Comparison of ENCODE assay signal across 17 mouse cellular contexts in the genomic region with DNA sequence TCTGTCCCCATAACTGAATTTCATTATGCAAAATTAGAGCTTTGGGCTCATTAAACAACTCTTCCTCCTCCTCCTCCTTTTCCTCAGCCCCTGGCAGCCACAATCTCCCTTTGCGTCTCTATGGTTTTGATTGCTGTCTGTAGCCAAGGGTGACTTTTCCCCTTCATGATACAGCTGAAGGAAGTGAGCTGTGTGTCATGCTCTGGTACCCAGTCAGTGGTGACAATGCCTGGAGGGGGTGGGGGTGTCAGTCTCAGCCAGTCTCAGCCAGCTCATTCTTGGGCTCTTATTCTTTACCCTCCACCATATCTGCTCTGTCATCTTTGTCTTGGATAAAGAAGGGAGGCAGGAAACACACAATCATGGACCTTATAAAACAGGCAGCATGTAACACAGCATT. TPM values are rescaled to one million over a fixed set of nuclear protein-coding genes. Genes with fewer than 3 reads are reported as not detected.
DNase-seq lines count a peak whose midpoint lies in the region; ATAC-seq lines count a peak whose summit lies in the region.
"Had no signal": no experiment of that assay in that cellular context is flagged by ENCODE, and none has a peak within 500 bp of the region (broad histone marks: within the 10 kb centered on the region; RNA-seq: fewer than 3 reads in every experiment).

No protein-coding gene starts in this region.

- no peak overlapping the region for H3K9ac ChIP-seq in forebrain, embryonic 14.5 days (ENCODE audit: low read length)
- H3K9ac ChIP-seq: embryonic facial prominence, embryonic 15.5 days; forebrain, embryonic 15.5 days; limb, embryonic 13.5 days; liver, postnatal 0 days had no signal

- intact Hi-C loops in heart, postnatal 14 days (cut with DNase I): no loop called here

- H3K4me3 ChIP-seq in forebrain, embryonic 14.5 days (ENCODE audit: low read depth, low read length): no peak overlapping the region
- H3K4me3 ChIP-seq: embryonic facial prominence, embryonic 15.5 days; forebrain, embryonic 15.5 days; heart, embryonic 10.5 days; limb, embryonic 13.5 days had no signal

- no peaks in the 10 kb centered on the region for H3K36me3 ChIP-seq in forebrain, embryonic 14.5 days (ENCODE audit: control insufficient read depth, insufficient read depth, low read length)
- H3K36me3 ChIP-seq: embryonic facial prominence, embryonic 15.5 days; forebrain, embryonic 15.5 days; heart, embryonic 10.5 days; limb, embryonic 13.5 days had no signal

- H3K4me1 ChIP-seq in forebrain, embryonic 14.5 days (ENCODE audit: control insufficient read depth, insufficient read depth, low read length): no peaks in the 10 kb centered on the region
- H3K4me1 ChIP-seq: forebrain, embryonic 15.5 days; limb, embryonic 13.5 days had no signal

- no peak overlapping the region for H3K4me2 ChIP-seq in forebrain, embryonic 14.5 days (ENCODE audit: low read length)
- H3K4me2 ChIP-seq: embryonic facial prominence, embryonic 15.5 days; forebrain, embryonic 15.5 days; limb, embryonic 13.5 days had no signal

- peak; percentile 28 to 62 for DNase-seq in adrenal gland, postnatal 36 days
- no peak for DNase-seq in adrenal gland, postnatal 25 days
- DNase-seq in retina, postnatal 1 day: peak; percentile 54
- DNase-seq in retina, embryonic 14.5 days (ENCODE audit: low spot score): no peak
- peak; percentile 48 for DNase-seq in CD4-positive, CD25-positive, alpha-beta regulatory T cell, adult 2 months (ENCODE audit: low read depth, low spot score)
- DNase-seq in naive thymus-derived CD4-positive, alpha-beta T cell, adult 2 months (ENCODE audit: low read depth): peak; percentile 54
- DNase-seq in forebrain, embryonic 14.5 days (ENCODE audit: low spot score): no peak
- DNase-seq in heart, postnatal 14 days: no peak
- DNase-seq: cerebellum, adult 11 months; heart, postnatal 4 days; liver, postnatal 0 days; right cerebral cortex, postnatal 25 days had no signal

- H3K9me3 ChIP-seq in forebrain, embryonic 14.5 days (replicated peaks; ENCODE audit: control insufficient read depth, low read length): no peaks in the 10 kb centered on the region
- H3K9me3 ChIP-seq: embryonic facial prominence, embryonic 15.5 days; forebrain, embryonic 15.5 days; heart, embryonic 10.5 days; limb, embryonic 13.5 days had no signal

- H3K27ac ChIP-seq in forebrain, embryonic 14.5 days (ENCODE audit: low read depth, low read length): no peak overlapping the region
- H3K27ac ChIP-seq: embryonic facial prominence, embryonic 15.5 days; forebrain, embryonic 15.5 days; heart, embryonic 10.5 days; limb, embryonic 13.5 days had no signal

- 71% methylated on average over 1 of the region's 1 CpGs for WGBS in forebrain, embryonic 14.5 days

- ATAC-seq in forebrain, embryonic 14.5 days: no peak
- ATAC-seq: forebrain, embryonic 15.5 days; liver, postnatal 0 days had no signal

- H3K27me3 ChIP-seq in forebrain, embryonic 14.5 days (replicated peaks; ENCODE audit: control insufficient read depth, insufficient read depth, low read length): no peaks in the 10 kb centered on the region
- H3K27me3 ChIP-seq: embryonic facial prominence, embryonic 15.5 days; forebrain, embryonic 15.5 days; limb, embryonic 13.5 days had no signal

RNA-seq across cellular contexts. Expression of a gene that starts 23.5 kb away (rescaled TPM):
- total RNA-seq in adrenal gland, postnatal 36 days (2021): 10 to 100 TPM in 1 of 2 experiments, 1 to 10 TPM in 1; 5.1 to 18.0 TPM
- 5.4 and 6.1 TPM in 2 replicates for total RNA-seq in adrenal gland, postnatal 25 days (2021)
- 0.24 and 0.27 TPM in 2 replicates for polyA plus RNA-seq in forebrain, embryonic 14.5 days (2014; fragmentation: Nextera tagmentation; extraction: Ambion mirVana)
- total RNA-seq in heart, postnatal 14 days (2021): 1 to 10 TPM; 4.8 to 4.9 TPM

RNA-seq across cellular contexts. Expression of a gene that starts 54.2 kb away (rescaled TPM):
- under 1 TPM; 0.03 to 0.10 TPM for total RNA-seq in adrenal gland, postnatal 36 days (2021)
- total RNA-seq in adrenal gland, postnatal 25 days (2021): 0.06 TPM in 1 of 2 replicates, not detected in the other
- not detected in 2 replicates for polyA plus RNA-seq in forebrain, embryonic 14.5 days (2014; fragmentation: Nextera tagmentation; extraction: Ambion mirVana)
- under 1 TPM; 0.02 to 0.05 TPM for total RNA-seq in heart, postnatal 14 days (2021)
- total RNA-seq: megakaryocyte progenitor cell, adult 5-6 weeks had no signal
- polyA plus RNA-seq: limb, embryonic 13.5 days had no signal

Comparison
In these comparisons a context has a peak if more than half of its experiments do, and no peak if none do; other contexts are left out.
1. DNase-seq: peak in adrenal gland, postnatal 36 days (2 of 2), retina, postnatal 1 day (single experiment), CD4-positive, CD25-positive, alpha-beta regulatory T cell, adult 2 months (single experiment) and naive thymus-derived CD4-positive, alpha-beta T cell, adult 2 months (single experiment); none in adrenal gland, postnatal 25 days (single experiment), retina, embryonic 14.5 days (single experiment), forebrain, embryonic 14.5 days (single experiment) and heart, postnatal 14 days (0 of 2).